Mouse (Mus musculus): ENCODE measurements at regions not wholly inside any gene's neighbourhood (a gene's known extent, or its start where the extent isn't known, plus 50 kb on each side); places are given as distances from the start of the nearest gene placed in this dataset.

DNA sequence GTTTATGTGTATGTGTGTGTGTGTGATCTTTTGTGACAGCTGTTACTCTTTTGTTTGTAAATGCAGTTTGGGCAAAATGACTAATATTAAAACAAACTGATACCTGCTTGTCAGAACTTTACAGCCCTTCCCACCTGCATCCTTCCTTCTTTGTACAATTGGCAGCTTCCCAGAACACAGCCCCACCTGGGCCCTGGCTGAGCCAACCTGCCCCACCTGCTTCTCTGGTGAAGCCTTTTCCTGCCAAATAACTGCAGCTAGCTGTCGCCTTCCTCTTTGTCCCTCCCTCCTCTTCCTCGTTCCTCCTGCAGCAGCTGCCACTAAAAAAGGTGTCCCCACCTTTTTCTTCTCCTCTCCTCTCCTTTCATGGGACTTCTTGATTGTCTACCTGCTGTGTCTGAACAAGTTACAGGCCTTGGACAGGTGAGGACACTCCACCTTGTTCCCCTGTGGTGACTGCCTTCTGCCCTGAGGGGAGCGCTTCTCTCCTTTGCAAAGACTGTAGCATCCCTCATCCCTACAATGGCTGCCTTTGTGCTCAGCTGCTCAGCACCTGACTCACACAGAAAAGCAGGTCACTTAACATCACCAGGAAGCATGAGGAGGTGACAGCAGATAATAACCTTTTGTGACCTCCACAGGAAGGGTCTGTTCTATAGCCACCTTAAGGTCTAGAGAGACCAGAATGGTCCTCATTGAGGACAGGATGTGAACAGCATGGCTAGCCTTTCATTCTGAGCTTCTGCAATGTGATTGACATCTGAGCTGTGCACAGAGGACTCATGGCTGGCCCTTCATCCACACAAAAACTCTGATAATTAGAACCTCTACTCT, 295.2 kb downstream of the Epha4 start:
- Histone ChIP-seq H3K4me1 (ENCODE audit: control insufficient read depth in 2 of 2, insufficient read depth in 2 of 2, low read length in 2 of 2, poor library complexity in 1 of 2) (no peaks in the 10 kb centered on the region), H3K9me3 (ENCODE audit: control insufficient read depth, insufficient read depth, low read depth, low read length) (no peaks in the 10 kb centered on the region), H3K27ac (ENCODE audit: insufficient read depth, low read depth, low read length, poor library complexity, severe bottlenecking) (no peak overlapping the region), H3K36me3 (ENCODE audit: control insufficient read depth, insufficient read depth, low read length, poor library complexity, severe bottlenecking) (no peaks in the 10 kb centered on the region), H3K4me3 (ENCODE audit: insufficient read depth in 1 of 2, low read depth in 1 of 2, low read length in 2 of 2, poor library complexity in 1 of 2, severe bottlenecking in 1 of 2) (no peak overlapping the region), H3K9ac (ENCODE audit: insufficient read depth, low read depth, low read length, poor library complexity, severe bottlenecking) (no peak overlapping the region)
- in situ Hi-C loops (cut with MboI; ENCODE audit: low sequenced_read_pairs in 2 of 2, unreplicated experiment in 2 of 2): no loop called here
- TF ChIP-seq ZNF384 (IDR thresholded peaks at IDR 0.05; ENCODE audit: low read depth, low read length): no peak
- no peak for TF ChIP-seq MAFK (IDR thresholded peaks at IDR 0.05; ENCODE audit: insufficient read depth, low read depth, low read length)
- TF ChIP-seq HCFC1 (IDR thresholded peaks at IDR 0.05; ENCODE audit: borderline replicate concordance, insufficient read depth, low read length): no peak
- no peak for TF ChIP-seq CHD2 (IDR thresholded peaks at IDR 0.05; ENCODE audit: low read depth, low read length)
- TF ChIP-seq ZC3H11A (IDR thresholded peaks at IDR 0.05; ENCODE audit: borderline replicate concordance, low read depth, low read length): no peak
- no peak for DNase-seq (ENCODE audit: low read depth, low spot score)

DNA sequence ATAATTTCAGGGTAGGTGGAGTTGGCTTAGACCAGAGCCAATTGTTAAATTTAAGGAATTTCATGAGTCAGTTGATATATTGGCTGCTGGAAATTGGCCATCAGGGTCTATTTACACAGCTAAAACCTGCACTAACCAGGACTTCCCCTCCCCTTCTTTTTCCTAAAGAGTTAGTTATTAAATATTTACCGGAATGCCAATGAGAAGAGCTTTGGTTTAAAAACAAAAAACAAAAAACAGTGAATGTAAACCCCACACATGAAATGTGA, 294.6 kb downstream of the Epha4 start:
- Histone ChIP-seq H3K9ac (ENCODE audit: insufficient read depth, low read depth, low read length, poor library complexity, severe bottlenecking) (no peak overlapping the region), H3K9me3 (ENCODE audit: control insufficient read depth, insufficient read depth, low read depth, low read length) (no peaks in the 10 kb centered on the region), H3K4me1 (ENCODE audit: control insufficient read depth in 2 of 2, insufficient read depth in 2 of 2, low read length in 2 of 2, poor library complexity in 1 of 2) (no peaks in the 10 kb centered on the region), H3K36me3 (ENCODE audit: control insufficient read depth, insufficient read depth, low read length, poor library complexity, severe bottlenecking) (no peaks in the 10 kb centered on the region), H3K27ac (ENCODE audit: insufficient read depth, low read depth, low read length, poor library complexity, severe bottlenecking) (no peak overlapping the region), H3K4me3 (ENCODE audit: insufficient read depth in 1 of 2, low read depth in 1 of 2, low read length in 2 of 2, poor library complexity in 1 of 2, severe bottlenecking in 1 of 2) (no peak overlapping the region)
- DNase-seq (ENCODE audit: low read depth, low spot score): no peak
- TF ChIP-seq HCFC1 (IDR thresholded peaks at IDR 0.05; ENCODE audit: borderline replicate concordance, insufficient read depth, low read length) (no peak), MAFK (IDR thresholded peaks at IDR 0.05; ENCODE audit: insufficient read depth, low read depth, low read length) (no peak), CHD2 (IDR thresholded peaks at IDR 0.05; ENCODE audit: low read depth, low read length) (no peak), ZC3H11A (IDR thresholded peaks at IDR 0.05; ENCODE audit: borderline replicate concordance, low read depth, low read length) (no peak), ZNF384 (IDR thresholded peaks at IDR 0.05; ENCODE audit: low read depth, low read length) (no peak)
- in situ Hi-C loops (cut with MboI; ENCODE audit: low sequenced_read_pairs in 2 of 2, unreplicated experiment in 2 of 2): no loop called here

DNA sequence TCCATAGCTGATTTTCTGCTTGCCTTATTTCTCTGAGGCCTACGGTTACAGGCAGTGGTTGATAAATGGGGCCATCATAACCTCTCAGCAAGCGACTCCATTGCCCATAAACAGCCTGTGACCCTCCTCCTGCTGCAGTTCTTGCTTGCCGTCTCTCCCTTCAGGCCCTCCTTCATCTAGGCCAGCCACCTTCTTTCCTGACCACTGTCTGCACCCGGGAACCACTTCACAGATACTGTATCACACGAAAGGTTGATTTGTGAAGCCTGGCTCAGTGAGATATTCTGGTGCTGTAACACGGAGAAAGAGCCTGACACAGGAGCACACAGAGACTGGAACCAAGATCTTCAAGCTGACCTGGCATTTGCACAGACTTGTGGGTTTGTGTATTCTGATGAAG, 294.1 kb downstream of the Epha4 start:
- Histone ChIP-seq H3K4me1 (ENCODE audit: control insufficient read depth in 2 of 2, insufficient read depth in 2 of 2, low read length in 2 of 2, poor library complexity in 1 of 2) (no peaks in the 10 kb centered on the region), H3K4me3 (ENCODE audit: insufficient read depth in 1 of 2, low read depth in 1 of 2, low read length in 2 of 2, poor library complexity in 1 of 2, severe bottlenecking in 1 of 2) (no peak overlapping the region), H3K9me3 (ENCODE audit: control insufficient read depth, insufficient read depth, low read depth, low read length) (no peaks in the 10 kb centered on the region), H3K9ac (ENCODE audit: insufficient read depth, low read depth, low read length, poor library complexity, severe bottlenecking) (no peak overlapping the region), H3K27ac (ENCODE audit: insufficient read depth, low read depth, low read length, poor library complexity, severe bottlenecking) (no peak overlapping the region), H3K36me3 (ENCODE audit: control insufficient read depth, insufficient read depth, low read length, poor library complexity, severe bottlenecking) (no peaks in the 10 kb centered on the region)
- no peak for DNase-seq (ENCODE audit: low read depth, low spot score)
- in situ Hi-C loops (cut with MboI; ENCODE audit: low sequenced_read_pairs in 2 of 2, unreplicated experiment in 2 of 2): no loop called here
- no peak for TF ChIP-seq ZNF384 (IDR thresholded peaks at IDR 0.05; ENCODE audit: low read depth, low read length)
- TF ChIP-seq CHD2 (IDR thresholded peaks at IDR 0.05; ENCODE audit: low read depth, low read length): no peak
- TF ChIP-seq ZC3H11A (IDR thresholded peaks at IDR 0.05; ENCODE audit: borderline replicate concordance, low read depth, low read length): no peak
- no peak for TF ChIP-seq MAFK (IDR thresholded peaks at IDR 0.05; ENCODE audit: insufficient read depth, low read depth, low read length)
- no peak for TF ChIP-seq HCFC1 (IDR thresholded peaks at IDR 0.05; ENCODE audit: borderline replicate concordance, insufficient read depth, low read length)

GRCm38 (mm10) chr1:77221900-77222299, 293.0 kb downstream of the Epha4 start:
- H3K9ac ChIP-seq (ENCODE audit: insufficient read depth, low read depth, low read length, poor library complexity, severe bottlenecking): no peak overlapping the region

More at GRCm38 (mm10) chr1:77221900-77222299, 293.0 kb downstream of the Epha4 start:
- DNase-seq (ENCODE audit: low read depth, low spot score): no peak
- in situ Hi-C loops (cut with MboI; ENCODE audit: low sequenced_read_pairs in 2 of 2, unreplicated experiment in 2 of 2): no loop called here
- H3K9me3 ChIP-seq (ENCODE audit: control insufficient read depth, insufficient read depth, low read depth, low read length): no peaks in the 10 kb centered on the region
- H3K4me1 ChIP-seq (ENCODE audit: control insufficient read depth in 2 of 2, insufficient read depth in 2 of 2, low read length in 2 of 2, poor library complexity in 1 of 2): no peaks in the 10 kb centered on the region
- TF ChIP-seq CHD2 (IDR thresholded peaks at IDR 0.05; ENCODE audit: low read depth, low read length): no peak
- TF ChIP-seq ZNF384 (IDR thresholded peaks at IDR 0.05; ENCODE audit: low read depth, low read length): no peak
- TF ChIP-seq ZC3H11A (IDR thresholded peaks at IDR 0.05; ENCODE audit: borderline replicate concordance, low read depth, low read length): no peak
- no peak for TF ChIP-seq MAFK (IDR thresholded peaks at IDR 0.05; ENCODE audit: insufficient read depth, low read depth, low read length)
- TF ChIP-seq HCFC1 (IDR thresholded peaks at IDR 0.05; ENCODE audit: borderline replicate concordance, insufficient read depth, low read length): no peak
- no peaks in the 10 kb centered on the region for H3K36me3 ChIP-seq (ENCODE audit: control insufficient read depth, insufficient read depth, low read length, poor library complexity, severe bottlenecking)
- H3K4me3 ChIP-seq (ENCODE audit: insufficient read depth in 1 of 2, low read depth in 1 of 2, low read length in 2 of 2, poor library complexity in 1 of 2, severe bottlenecking in 1 of 2): no peak overlapping the region
- no peak overlapping the region for H3K27ac ChIP-seq (ENCODE audit: insufficient read depth, low read depth, low read length, poor library complexity, severe bottlenecking)

Data from ES-E14 (cell line).